Mouse (Mus musculus): ENCODE results near the gene Bmpr1a. TPM values are rescaled to one million over a fixed set of nuclear protein-coding genes. Genes with fewer than 3 reads are reported as not detected.

The Bmpr1a gene
- polyA plus RNA-seq, 1 experiment from 2014 or later = 35.8 TPM

DNA sequence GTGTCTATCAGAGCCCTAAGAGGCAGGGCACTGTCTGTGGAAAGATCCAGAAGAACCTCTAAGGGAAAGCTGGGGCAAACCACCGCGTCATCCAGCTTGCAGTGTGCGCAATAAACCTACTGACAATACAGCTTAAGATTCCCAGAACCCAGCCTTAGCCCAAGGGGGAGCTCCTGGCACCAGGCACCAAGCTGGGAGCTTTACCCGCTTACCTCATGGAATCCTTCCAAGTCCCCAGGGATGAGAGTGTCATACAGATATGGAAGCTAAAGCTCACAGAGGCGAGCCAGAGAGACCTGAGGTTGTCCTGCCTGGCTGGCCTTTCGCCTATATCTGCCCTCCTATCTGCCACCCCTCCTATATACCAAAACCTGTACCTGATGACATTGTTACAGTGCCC, 40.5 kb upstream of the Bmpr1a start:
- Histone ChIP-seq H3K4me3 (replicated peaks; ENCODE audit: low read depth, low read length) (no peak overlapping the region), H3K27ac (no peak overlapping the region), H3K4me1 (replicated peaks; ENCODE audit: insufficient read depth, low read length) (0 out of 2 replicates have a peak, but pooled peaks cover 3% of the 10 kb centered on the region), H3K27me3 (ENCODE audit: insufficient read depth, low read length) (0 out of 2 replicates have a peak, but pooled peaks cover 3% of the 10 kb centered on the region), H3K9ac (ENCODE audit: low read depth, low read length) (no peak overlapping the region), H3K9me3 (replicated peaks; ENCODE audit: low read length) (no peaks in the 10 kb centered on the region), H3K36me3 (ENCODE audit: insufficient read depth, low read length) (no peaks in the 10 kb centered on the region), H3K4me2 (ENCODE audit: low read length) (no peak overlapping the region)
- 91% methylated on average over 6 of the region's 6 CpGs for whole genome bisulfite sequencing
- no peak for DNase-seq (ENCODE audit: low spot score)
- no peak for ATAC-seq (replicated peaks; ENCODE audit: low FRiP score, low read depth)
- no peak for TF ChIP-seq CTCF (IDR thresholded peaks at IDR 0.05; ENCODE audit: low read depth)

DNA sequence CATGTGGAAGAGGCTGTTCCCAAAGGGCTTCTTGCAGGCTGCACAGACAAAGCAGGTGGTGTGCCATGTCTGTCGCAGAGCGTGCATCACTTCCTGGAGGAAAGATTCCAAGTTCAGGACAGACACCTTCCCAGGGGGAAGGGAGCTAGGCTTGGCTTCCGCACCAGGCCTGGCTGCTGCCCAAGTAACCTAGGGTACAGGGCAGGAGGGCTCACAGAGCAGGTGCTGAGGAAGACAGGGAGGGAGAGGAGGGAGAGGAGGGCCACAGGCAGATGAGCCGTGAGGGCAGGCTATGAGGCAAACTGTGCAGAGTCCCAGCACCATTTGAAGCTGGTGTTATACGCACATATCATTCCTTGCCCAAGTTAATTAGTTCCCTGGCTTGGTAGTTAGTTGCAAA, 38.8 kb upstream of the Bmpr1a start:
- H3K27me3 ChIP-seq (ENCODE audit: insufficient read depth, low read length) = 0 out of 2 replicates have a peak, but pooled peaks cover 3% of the 10 kb centered on the region
- no peak overlapping the region for H3K4me2 ChIP-seq (ENCODE audit: low read length)
- H3K4me3 ChIP-seq (replicated peaks; ENCODE audit: low read depth, low read length) = no peak overlapping the region
- ATAC-seq (replicated peaks; ENCODE audit: low FRiP score, low read depth) = no peak
- TF ChIP-seq CTCF (IDR thresholded peaks at IDR 0.05; ENCODE audit: low read depth) = no peak
- no peak overlapping the region for H3K9ac ChIP-seq (ENCODE audit: low read depth, low read length)
- no peak overlapping the region for H3K27ac ChIP-seq
- DNase-seq (ENCODE audit: low spot score) = no peak
- H3K36me3 ChIP-seq (ENCODE audit: insufficient read depth, low read length) = no peaks in the 10 kb centered on the region
- WGBS = 80% methylated on average over 5 of the region's 5 CpGs
- H3K9me3 ChIP-seq (replicated peaks; ENCODE audit: low read length) = no peaks in the 10 kb centered on the region
- H3K4me1 ChIP-seq (replicated peaks; ENCODE audit: insufficient read depth, low read length) = 0 out of 2 replicates have a peak, but pooled peaks cover 3% of the 10 kb centered on the region

DNA sequence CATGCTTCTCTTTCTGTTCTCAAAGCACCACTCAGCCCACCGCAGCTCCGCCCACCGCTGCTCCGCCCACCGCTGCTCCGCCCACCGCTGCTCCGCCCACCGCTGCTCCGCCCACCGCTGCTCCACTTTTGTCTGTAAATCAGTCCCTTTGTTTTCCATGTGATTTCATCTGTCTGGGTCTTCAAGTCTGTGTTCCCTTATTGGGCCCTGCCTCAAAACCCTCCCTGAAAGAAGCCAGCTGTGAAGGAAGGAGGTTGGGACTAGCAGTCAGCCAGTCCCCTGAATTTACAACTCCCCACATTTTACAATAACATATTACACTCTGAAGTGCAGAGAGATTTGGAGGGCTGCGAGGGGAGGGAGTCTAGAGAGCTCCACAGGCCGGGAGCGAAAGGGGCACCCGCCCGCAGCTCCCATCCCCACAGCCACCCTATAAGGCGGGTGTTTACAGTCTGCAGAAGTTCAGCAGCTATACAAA, 37.6 kb upstream of the Bmpr1a start:
- H3K27me3 ChIP-seq (ENCODE audit: insufficient read depth, low read length) = 0 out of 2 replicates have a peak, but pooled peaks cover 3% of the 10 kb centered on the region
- 0 out of 2 replicates have a peak, but pooled peaks cover 3% of the 10 kb centered on the region for H3K4me1 ChIP-seq (replicated peaks; ENCODE audit: insufficient read depth, low read length)
- WGBS = 8% methylated on average over 17 of the region's 17 CpGs
- no peaks in the 10 kb centered on the region for H3K36me3 ChIP-seq (ENCODE audit: insufficient read depth, low read length)
- H3K4me2 ChIP-seq (ENCODE audit: low read length) = peak overlapping the region; percentile 43
- no peak overlapping the region for H3K4me3 ChIP-seq (replicated peaks; ENCODE audit: low read depth, low read length)
- 0 out of 2 replicates have a peak overlapping the region, but pooled peaks have one; percentile 37 for H3K9ac ChIP-seq (ENCODE audit: low read depth, low read length)
- DNase-seq (ENCODE audit: low spot score) (peak; percentile 98), ATAC-seq (replicated peaks; ENCODE audit: low FRiP score, low read depth) (peak; percentile 94)
- TF ChIP-seq CTCF (IDR thresholded peaks at IDR 0.05; ENCODE audit: low read depth) = no peak
- no peaks in the 10 kb centered on the region for H3K9me3 ChIP-seq (replicated peaks; ENCODE audit: low read length)
- H3K27ac ChIP-seq = peak overlapping the region; percentile 87

DNA sequence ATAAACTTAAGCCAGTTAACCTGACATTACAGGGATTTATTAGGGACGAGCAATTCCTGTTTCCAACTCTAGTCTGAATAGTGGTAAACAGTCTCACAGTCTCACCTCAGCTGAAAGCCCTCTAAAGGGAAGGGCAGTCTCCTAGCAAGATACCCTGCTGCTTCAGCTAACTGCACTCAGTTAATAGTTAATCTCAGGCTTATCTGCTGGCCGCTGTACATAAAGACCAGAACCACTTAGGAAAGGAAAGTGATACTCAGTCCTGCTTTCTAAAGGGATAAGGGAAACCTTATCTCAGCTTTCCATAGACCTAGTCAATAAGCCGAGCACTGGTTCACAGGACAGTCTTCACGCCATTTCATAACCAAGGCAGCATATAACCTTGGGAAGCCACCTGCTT, 32.7 kb upstream of the Bmpr1a start:
- DNase-seq (ENCODE audit: low spot score) (no peak), ATAC-seq (replicated peaks; ENCODE audit: low FRiP score, low read depth) (no peak)
- Histone ChIP-seq H3K4me2 (ENCODE audit: low read length) (no peak overlapping the region), H3K4me3 (replicated peaks; ENCODE audit: low read depth, low read length) (no peak overlapping the region), H3K9me3 (replicated peaks; ENCODE audit: low read length) (no peaks in the 10 kb centered on the region), H3K36me3 (ENCODE audit: insufficient read depth, low read length) (no peaks in the 10 kb centered on the region), H3K4me1 (replicated peaks; ENCODE audit: insufficient read depth, low read length) (0 out of 2 replicates have a peak, but pooled peaks cover under 1% of the 10 kb centered on the region), H3K27ac (no peak overlapping the region), H3K9ac (ENCODE audit: low read depth, low read length) (no peak overlapping the region), H3K27me3 (ENCODE audit: insufficient read depth, low read length) (no peaks in the 10 kb centered on the region)
- TF ChIP-seq CTCF (IDR thresholded peaks at IDR 0.05; ENCODE audit: low read depth) = no peak
- 57% methylated on average over 4 of the region's 4 CpGs for WGBS

DNA sequence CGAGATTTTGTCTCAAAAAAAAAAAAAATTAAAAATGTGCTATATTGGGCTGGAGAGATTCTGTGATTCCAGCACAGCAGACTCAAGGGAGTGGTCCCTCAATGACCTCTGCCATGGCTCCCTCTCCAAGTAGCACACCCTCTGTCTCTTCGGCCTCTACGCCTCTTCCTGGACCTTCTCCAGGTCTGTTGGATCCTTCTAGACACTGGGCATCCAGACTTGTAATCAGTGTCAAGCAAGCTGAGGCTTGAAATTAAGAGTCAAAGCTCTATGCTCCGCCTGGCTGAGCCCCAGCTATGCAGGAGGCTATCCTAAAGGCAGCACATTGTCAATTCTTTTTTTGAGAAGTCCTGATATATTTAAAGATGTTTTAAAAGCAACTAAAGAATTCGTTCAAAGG, 30.4 kb upstream of the Bmpr1a start:
- TF ChIP-seq CTCF (IDR thresholded peaks at IDR 0.05; ENCODE audit: low read depth) = no peak
- DNase-seq (ENCODE audit: low spot score) (no peak), ATAC-seq (replicated peaks; ENCODE audit: low FRiP score, low read depth) (no peak)
- Histone ChIP-seq H3K4me1 (replicated peaks; ENCODE audit: insufficient read depth, low read length) (no peaks in the 10 kb centered on the region), H3K27me3 (ENCODE audit: insufficient read depth, low read length) (no peaks in the 10 kb centered on the region), H3K9me3 (replicated peaks; ENCODE audit: low read length) (no peaks in the 10 kb centered on the region; the same call in 1 of the 2 replicates), H3K4me3 (replicated peaks; ENCODE audit: low read depth, low read length) (no peak overlapping the region), H3K9ac (ENCODE audit: low read depth, low read length) (no peak overlapping the region), H3K36me3 (ENCODE audit: insufficient read depth, low read length) (no peaks in the 10 kb centered on the region), H3K27ac (no peak overlapping the region), H3K4me2 (ENCODE audit: low read length) (no peak overlapping the region)
- WGBS = 74% methylated on average over 5 of the region's 5 CpGs

DNA sequence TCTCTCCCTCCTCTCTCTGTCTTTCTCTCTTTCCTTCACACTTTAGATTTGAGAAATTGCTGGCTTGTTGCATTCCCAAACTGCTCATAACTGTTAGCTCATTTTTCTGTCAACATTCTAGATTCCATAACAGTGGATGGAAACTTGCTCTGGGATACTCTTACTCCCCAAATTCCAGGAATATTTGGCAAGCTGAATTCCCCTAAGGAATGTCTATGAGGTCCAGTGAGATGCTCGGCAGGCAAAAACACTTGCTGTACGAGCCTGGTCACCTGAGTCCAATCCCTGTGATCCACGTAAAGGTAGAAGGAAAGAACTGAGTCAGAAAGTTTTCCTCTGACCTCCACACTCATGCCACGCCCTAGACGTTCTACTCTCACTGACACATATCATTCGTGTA, 29.4 kb upstream of the Bmpr1a start:
- H3K9ac ChIP-seq (ENCODE audit: low read depth, low read length) = no peak overlapping the region
- H3K4me2 ChIP-seq (ENCODE audit: low read length) = no peak overlapping the region
- WGBS = 62% methylated on average over 6 of the region's 6 CpGs
- peak; percentile 70 for DNase-seq (ENCODE audit: low spot score)
- no peaks in the 10 kb centered on the region; the same call in 1 of the 2 replicates for H3K9me3 ChIP-seq (replicated peaks; ENCODE audit: low read length)
- H3K36me3 ChIP-seq (ENCODE audit: insufficient read depth, low read length) = no peaks in the 10 kb centered on the region
- TF ChIP-seq CTCF (IDR thresholded peaks at IDR 0.05; ENCODE audit: low read depth) = no peak
- ATAC-seq (replicated peaks; ENCODE audit: low FRiP score, low read depth) = no peak
- no peaks in the 10 kb centered on the region for H3K27me3 ChIP-seq (ENCODE audit: insufficient read depth, low read length)
- no peak overlapping the region for H3K4me3 ChIP-seq (replicated peaks; ENCODE audit: low read depth, low read length)
- no peaks in the 10 kb centered on the region for H3K4me1 ChIP-seq (replicated peaks; ENCODE audit: insufficient read depth, low read length)
- no peak overlapping the region for H3K27ac ChIP-seq

DNA sequence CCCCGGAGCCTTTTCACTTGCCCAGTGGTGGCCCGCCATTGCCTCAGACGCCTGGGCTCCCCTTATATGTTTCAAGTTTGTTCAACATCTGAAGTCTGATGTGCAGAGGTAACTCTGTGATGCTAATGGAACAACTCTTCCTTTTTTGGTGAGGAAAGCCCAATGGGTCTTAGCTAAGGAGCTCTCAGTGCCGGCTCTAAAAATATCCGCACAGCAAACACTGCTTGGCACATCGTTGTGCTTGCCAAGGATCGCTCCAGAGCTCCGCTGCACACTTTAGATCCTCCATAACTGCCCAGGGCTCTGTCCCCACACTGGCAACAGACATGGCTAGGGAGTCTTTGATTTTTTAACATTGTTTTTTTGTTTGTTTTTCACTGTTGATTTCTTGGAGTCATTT, 25.7 kb upstream of the Bmpr1a start:
- ATAC-seq (replicated peaks; ENCODE audit: low FRiP score, low read depth) (no peak), DNase-seq (ENCODE audit: low spot score) (no peak)
- Histone ChIP-seq H3K27ac (no peak overlapping the region), H3K9ac (ENCODE audit: low read depth, low read length) (no peak overlapping the region), H3K27me3 (ENCODE audit: insufficient read depth, low read length) (no peaks in the 10 kb centered on the region), H3K4me1 (replicated peaks; ENCODE audit: insufficient read depth, low read length) (no peaks in the 10 kb centered on the region), H3K9me3 (replicated peaks; ENCODE audit: low read length) (no peaks in the 10 kb centered on the region; the same call in 1 of the 2 replicates), H3K4me3 (replicated peaks; ENCODE audit: low read depth, low read length) (no peak overlapping the region), H3K36me3 (ENCODE audit: insufficient read depth, low read length) (no peaks in the 10 kb centered on the region), H3K4me2 (ENCODE audit: low read length) (no peak overlapping the region)
- TF ChIP-seq CTCF (IDR thresholded peaks at IDR 0.05; ENCODE audit: low read depth) = no peak
- 82% methylated on average over 8 of the region's 8 CpGs for WGBS
